Mouse (Mus musculus): Measurements from ENCODE around the gene Gm11020.
"Not testable (repeated sequence)": the region's sequence is repeated elsewhere in the genome, so short reads cannot be mapped to it uniquely, and the experiment has no call there.

The Gm11020 gene

DNA sequence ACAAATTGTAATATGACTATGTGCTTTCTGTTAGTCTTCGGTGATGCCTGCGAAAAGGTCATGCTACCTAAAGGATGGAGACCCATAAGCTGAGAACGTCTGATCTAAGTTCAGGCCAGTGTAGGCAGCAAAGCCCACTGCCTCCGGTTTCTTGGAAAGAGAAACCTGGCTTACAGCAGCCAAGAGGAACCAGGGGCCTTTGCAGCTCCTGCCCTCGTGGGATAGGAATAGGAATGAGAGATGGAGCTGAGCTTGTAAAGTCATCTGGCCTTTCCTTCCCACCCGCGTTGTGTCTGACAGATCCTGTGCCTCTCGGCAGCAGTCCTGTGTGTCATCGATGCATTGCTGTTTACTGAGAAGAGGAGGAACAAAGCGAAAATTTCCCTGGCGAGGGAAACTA lies at the start of gene Gm11020:
Gm11020 (plus strand) TSS at position 301 of the 400 bp plus-strand sequence.
- DNase-seq (ENCODE audit: low spot score) = not testable (repeated sequence)

DNA sequence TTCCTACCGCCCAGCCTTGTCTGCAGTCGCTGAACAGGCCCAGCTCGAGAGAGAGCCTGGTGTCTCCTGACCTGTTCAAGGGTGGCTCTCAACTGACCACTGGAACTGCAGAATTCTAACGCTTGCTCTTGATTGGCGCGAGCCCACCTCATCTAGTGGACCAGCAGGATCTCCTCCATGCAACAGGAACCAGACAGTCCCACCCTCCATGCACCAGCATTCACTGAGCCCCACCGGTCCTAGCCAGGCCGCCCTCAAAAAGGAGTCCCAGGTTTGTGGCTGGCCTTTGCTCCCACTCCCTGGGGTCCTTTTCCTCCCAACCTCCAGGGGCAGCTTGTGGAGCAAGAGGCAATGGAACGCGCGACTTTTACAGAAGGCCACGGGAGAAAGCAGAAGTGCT lies 28.3 kb upstream of the Gm11020 start, which contains the start of gene Cmtm2a:
Cmtm2a (minus strand) TSS at position 101 of the 400 bp plus-strand sequence.
- not testable (repeated sequence) for DNase-seq (ENCODE audit: low spot score)

DNA sequence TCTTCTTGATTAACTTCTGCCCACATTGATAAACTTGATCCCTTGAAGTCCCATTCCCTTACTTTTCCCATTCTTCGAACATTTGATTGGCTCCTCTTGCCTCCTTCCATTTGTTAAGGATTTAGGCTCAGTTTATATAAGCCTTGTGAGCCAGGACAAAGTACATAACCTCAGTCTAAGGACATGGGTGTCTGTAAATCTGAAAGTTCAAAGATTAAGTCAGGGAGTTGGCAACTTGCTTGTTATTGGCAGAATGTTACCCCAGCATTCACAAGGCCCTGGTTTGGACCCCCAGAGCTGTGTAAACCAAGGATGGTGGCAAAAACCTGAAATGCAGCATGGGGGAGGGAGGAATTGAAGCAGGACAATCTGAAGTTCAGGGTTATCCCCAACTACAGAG lies 27.0 kb upstream of the Gm11020 start:
- DNase-seq (ENCODE audit: low spot score) = no peak

DNA sequence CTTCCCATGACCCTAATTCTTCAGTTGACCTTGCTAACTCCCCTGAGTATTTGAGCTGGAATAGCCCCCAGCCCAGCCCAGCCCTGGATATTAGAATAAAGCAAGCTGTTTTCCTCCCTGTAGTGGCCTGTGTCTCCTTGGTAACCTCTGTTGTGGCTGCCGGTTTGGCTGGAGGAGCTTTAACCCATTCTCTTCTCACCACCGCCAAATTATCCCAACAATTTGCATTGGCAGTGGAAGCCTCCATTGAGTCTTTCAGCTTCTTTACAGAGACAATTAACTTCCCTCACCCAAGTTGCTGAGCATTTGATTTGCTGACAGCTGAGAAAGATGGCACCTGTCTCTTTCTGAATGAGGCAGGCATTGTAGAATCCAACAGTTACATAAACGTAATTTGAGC lies 19.8 kb upstream of the Gm11020 start:
- not testable (repeated sequence) for DNase-seq (ENCODE audit: low spot score)

DNA sequence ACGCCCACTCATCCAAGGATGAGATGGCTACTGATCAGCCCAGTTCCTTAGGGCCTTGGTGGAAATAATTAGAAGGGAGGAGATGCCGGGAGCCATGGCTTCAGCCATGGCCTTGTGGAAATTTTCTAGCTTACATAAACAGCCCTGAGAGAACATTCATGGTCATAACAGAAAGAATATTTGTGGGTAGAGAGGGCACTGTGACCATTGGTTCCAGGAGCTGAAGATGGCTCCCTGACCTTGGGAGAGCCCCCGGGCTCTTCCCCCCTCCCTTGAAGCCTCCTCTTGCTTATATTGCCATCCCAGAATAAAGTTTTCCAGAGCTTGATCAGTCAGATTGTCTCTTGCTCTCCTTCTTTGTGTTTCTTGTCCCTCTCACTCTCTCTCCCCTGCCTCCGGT lies 18.8 kb upstream of the Gm11020 start:
- DNase-seq (ENCODE audit: low spot score) = not testable (repeated sequence)

DNA sequence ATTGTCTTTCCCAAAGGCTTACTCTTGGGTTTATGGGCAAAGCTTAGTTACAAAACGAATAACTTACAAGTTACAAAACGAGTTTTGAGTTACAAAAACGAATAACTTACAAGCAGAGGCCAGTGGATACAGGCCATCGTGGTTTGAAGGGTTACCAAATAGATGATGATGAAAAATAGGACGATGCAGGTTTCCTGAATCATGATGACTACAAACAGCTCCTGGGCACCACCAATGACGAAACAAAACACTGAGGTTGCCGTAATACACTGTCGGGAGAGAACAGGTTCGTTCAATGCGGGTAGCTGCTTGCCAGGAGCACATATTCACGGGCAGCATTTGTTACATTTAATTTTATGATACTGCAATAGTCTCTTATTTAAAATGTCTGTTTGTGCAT lies 16.4 kb upstream of the Gm11020 start:
- no peak for DNase-seq (ENCODE audit: low spot score)

DNA sequence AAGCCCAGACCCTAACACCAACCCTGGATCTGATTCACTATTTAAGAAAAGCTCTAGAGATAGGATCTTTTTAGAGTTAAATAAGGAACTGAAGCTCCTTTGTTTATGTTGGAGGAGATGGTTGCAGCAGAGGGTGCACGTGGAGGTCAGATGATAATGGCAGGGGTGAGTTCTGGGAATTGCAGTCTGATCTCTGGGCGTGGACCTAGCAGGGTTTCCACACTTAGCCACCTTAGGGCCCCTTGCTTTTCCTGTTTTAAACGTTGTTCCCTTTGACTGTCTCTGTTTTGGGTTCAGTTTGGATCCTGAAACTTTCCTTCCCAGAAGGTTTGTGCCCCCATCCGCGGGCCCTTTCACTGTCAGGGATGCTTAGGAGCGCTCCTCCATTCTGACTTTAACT lies 13.0 kb upstream of the Gm11020 start:
- not testable (repeated sequence) for DNase-seq (ENCODE audit: low spot score)

DNA sequence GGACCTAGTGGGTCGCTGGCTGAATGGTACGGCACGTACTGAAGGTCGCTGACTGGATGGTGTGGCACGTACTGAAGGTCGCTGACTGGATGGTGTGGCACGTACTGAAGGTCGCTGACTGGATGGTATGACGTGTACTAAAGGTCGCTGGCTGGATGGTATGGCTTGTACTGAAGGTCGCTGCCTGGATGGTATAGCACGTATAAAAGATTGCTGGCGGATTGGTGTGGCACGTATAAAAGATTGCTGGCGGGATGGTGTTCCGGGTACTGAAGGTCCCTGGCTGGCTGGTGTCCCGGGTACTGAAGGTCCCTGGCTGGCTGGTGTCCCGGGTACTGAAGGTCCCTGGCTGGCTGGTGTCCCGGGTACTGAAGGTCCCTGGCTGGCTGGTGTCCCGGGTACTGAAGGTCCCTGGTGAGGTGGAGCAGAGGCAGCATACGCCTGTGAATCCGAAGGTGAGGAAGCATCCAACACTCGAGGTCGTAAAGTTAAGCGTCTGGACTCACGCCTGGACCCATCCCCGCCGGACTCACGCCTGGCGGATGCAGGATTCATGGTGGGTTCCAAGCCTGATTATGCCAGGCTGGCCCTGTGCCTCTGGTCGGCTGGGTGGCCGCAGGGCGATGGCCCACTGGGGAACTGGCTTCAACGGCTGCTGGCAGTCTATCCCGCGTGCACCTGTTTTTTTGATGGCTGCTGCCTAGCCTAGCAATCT lies 11.8 kb upstream of the Gm11020 start, which contains the start of the genes Gm45711 and Cmtm1:
Gm45711 (minus strand) TSS at position 641 of the 715 bp plus-strand sequence.
Cmtm1 (minus strand) TSS at position 705 of the 715 bp plus-strand sequence.
- DNase-seq (ENCODE audit: low spot score) = not testable (repeated sequence)

DNA sequence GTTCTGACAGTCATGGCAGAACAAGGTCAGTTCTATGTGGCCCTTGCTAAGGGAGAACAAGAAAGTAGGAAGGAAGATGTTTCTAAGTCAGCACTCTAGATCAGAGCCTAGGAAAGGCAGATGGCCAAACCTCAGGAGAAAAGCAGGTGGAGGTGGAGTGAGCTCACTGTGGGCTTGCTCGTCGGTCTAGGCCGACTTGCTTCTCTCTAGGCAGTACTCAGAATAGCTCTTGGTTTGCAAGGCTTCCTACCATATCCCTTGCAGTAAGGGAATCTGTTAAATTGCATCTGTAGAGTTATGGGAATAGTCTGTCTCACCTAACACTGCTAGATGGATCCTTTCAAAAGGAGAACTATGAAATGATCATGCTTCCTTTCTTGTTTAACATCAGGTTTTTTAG lies 9.3 kb upstream of the Gm11020 start:
- DNase-seq (ENCODE audit: low spot score) = not testable (repeated sequence)

DNA sequence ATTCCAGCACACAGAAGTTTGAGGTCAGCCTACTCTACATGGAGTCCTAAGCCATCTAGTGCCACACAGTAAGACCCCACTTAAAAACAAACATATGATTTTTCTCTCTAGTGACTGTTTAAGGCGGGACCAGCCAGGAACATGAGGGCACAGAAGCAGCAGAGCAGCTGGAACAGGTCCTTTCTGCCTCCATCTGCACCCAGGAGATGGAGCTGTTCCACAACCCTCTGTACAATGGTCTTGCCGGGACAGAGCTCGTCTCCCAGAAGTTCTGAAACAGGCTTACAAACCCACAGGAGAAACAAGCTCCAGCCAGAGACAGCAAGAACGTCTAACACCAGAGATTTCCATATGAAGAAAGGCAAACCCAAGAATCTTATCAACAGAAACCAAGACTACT lies 8.1 kb upstream of the Gm11020 start:
- no peak for DNase-seq (ENCODE audit: low spot score)

DNA sequence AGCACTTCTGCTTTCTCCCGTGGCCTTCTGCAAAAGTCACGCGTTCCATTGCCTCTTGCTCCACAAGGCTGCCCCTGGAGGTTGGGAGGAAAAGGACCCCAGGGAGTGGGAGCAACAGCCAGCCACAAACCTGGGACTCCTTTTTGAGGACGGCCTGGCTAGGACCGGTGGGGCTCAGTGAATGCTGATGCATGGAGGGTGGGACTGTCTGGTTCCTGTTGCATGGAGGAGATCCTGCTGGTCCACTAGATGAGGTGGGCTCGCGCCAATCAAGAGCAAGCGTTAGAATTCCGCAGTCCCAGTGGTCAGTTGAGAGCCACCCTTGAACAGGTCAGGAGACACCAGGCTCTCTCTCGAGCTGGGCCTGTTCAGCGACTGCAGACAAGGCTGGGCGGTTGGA lies 563 bp downstream of the Gm11020 start, which contains the start of gene Cmtm2b:
Cmtm2b (plus strand) TSS at position 301 of the 400 bp plus-strand sequence.
- DNase-seq (ENCODE audit: low spot score) = not testable (repeated sequence)

DNA sequence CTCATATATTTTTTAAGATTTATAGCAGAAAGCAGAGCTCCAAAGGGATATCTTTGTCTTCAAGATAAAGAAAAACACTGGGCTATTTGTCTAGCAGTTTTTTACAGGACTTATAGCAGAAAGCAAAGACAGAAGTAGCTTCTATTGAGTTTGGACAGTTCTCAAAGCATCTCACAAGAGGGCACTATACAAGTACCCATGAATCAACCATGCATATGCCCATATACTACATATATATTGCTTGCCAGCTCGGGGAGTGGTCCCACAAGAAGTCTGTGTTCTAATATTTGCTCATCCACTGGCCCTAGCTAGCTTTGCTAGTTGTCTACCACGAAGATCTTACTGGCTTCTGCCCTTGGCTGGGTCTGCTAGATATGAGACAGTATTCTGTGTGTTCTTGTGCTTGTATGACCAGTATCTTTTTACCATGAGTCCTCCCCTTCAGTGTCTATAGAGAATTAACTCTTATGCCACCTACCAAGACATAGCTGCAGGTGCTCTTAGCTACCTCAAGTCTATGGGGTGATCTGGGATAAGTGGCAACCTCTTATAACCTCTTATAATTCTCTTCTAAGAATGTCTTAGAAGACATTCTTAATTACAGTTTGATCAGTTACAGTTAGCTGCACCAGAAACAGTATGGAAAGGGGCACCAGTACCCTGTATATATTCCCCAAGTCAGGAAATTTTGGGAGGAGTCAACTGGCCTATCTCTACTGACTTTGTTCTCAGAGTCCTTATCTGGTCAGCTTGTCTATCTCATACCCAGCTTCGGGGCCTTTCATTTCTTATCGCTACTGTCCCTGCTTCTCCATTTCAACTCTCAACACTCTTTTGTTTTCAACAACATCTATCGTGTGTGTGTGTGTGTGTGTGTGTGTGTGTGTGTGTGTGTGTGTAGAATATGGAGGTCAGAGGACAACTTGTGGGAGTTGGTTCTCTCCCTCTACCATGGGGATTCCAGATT lies 11.6 kb downstream of the Gm11020 start:
- no peak for DNase-seq (ENCODE audit: low spot score)

DNA sequence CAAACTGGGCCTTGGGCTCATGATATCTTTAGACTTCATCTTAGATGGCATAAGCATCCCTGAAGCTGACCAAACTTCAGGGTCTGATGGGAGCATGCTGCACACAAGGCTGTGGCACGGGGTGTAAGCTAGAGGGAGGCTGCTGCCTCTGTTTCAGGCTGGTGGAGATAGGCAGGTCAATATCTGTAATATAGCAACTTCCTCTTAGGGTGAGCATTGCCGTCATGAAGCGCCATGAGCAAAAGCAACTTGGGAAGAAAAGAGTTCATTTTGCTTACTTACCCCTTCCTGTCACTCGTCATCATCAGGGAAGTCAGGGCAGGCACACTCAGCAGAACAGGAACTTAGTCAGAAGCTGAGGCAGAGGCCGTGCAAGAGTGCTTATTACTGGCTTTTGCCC lies 12.4 kb downstream of the Gm11020 start:
- DNase-seq (ENCODE audit: low spot score) = no peak

DNA sequence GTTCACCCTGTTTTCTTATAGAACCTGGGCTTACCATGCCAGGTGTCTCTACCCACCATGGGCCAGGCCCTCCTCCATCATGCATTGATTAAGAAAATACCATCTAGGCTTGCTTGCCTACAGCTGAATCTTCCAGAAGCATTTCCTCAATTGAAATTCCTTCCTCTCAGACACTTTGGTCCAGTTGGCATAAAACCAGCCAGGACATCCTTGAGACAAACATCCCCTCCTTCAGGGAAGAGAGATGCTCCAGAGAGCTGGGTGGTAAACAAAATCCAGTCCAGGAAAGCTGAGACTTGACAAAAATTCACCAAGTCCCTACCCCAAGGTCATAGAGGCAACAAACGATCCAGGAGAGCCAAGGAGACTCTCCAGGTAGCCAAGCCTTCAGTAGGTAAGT lies 12.8 kb downstream of the Gm11020 start:
- no peak for DNase-seq (ENCODE audit: low spot score)

DNA sequence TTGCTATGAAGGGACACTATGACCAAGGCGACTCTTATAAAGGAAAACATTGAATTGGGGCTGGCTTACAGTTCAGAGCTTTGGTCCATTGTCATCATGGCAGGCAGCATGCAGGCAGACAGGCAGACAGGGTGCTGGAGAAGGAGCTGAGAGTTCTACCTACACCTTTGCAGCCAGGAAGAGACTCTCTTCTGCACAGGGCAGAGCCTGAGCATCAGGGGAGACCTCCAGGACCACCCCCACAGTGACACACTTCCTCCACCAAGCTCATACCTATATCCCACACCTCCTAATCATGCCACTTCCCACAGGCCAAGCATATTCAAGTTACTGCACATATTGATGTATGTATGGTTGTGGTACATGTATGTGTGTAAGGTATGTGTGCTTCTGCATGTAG lies 15.4 kb downstream of the Gm11020 start:
- no peak for DNase-seq (ENCODE audit: low spot score)

DNA sequence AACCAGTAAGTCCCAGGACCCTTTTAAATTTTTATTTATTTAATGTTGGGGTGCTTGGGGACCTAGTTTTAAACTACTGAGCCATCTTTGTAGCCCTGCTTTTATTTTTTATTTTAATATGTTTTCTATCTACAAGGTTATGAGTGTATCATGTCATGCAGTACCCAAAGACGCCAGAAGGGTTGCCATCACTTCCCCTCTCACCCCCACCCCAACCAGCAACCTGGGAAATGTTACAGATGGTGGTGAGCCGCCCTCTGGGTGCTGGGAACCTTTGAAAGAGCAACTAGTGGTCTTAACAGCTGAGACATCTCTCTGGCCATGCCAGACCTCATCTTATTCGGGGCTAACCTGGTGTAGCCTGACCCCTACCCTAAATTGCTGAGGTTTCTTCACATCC lies 16.5 kb downstream of the Gm11020 start:
- no peak for DNase-seq (ENCODE audit: low spot score)

DNA sequence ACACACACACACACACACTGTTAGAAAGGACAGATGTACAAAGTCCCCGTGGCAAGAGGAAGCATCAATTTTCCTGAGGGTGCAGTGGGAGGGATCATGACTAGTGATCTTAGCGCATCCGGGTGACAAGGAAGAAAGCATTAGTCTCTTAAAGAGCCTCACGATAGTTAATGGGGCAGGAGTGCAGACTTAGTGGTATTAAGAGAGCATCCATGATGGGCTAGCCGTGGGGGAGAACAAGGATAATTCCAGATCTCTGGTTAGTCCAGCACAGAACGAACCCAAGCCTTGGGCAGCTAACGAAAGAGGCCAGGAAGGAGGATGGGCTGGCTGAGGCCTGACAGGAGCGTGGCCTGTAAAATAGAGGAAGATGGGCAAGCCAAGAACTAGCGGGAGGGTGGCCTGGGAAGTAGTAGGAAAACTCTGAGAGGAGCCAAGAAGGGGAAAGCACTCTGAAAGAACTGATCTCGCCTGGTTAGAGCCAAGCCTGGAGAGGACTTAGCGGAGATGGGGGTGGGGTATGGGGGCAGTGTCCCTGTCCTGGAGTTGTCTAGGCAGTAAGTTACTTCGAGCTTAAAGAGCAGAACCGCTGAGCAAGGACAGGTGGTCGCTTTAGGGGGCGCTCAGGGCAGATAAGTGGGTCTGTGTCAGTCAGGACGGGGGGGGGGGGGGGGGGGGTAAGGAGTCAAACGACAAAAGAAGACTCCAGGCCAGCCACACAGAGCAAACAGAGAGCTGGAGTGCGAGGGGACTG lies 18.0 kb downstream of the Gm11020 start, which contains the start of gene Cmtm3:
Cmtm3 (plus strand) TSS at position 182 of the 754 bp plus-strand sequence.
- DNase-seq (ENCODE audit: low spot score) = peak; percentile 36

DNA sequence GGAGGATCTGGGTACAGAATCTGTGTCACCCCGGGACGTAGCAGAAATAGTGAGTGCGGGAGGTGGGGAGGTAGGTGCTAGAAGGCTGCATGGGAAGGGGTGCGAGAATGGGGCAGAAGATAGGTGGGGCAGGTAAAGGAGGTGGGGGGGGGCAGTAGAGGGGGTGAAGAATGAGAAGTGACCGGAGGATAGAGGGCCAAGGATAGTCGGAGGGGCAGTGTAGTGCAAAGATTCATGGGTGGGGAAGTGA lies 18.5 kb downstream of the Gm11020 start:
- no peak for DNase-seq (ENCODE audit: low spot score)

DNA sequence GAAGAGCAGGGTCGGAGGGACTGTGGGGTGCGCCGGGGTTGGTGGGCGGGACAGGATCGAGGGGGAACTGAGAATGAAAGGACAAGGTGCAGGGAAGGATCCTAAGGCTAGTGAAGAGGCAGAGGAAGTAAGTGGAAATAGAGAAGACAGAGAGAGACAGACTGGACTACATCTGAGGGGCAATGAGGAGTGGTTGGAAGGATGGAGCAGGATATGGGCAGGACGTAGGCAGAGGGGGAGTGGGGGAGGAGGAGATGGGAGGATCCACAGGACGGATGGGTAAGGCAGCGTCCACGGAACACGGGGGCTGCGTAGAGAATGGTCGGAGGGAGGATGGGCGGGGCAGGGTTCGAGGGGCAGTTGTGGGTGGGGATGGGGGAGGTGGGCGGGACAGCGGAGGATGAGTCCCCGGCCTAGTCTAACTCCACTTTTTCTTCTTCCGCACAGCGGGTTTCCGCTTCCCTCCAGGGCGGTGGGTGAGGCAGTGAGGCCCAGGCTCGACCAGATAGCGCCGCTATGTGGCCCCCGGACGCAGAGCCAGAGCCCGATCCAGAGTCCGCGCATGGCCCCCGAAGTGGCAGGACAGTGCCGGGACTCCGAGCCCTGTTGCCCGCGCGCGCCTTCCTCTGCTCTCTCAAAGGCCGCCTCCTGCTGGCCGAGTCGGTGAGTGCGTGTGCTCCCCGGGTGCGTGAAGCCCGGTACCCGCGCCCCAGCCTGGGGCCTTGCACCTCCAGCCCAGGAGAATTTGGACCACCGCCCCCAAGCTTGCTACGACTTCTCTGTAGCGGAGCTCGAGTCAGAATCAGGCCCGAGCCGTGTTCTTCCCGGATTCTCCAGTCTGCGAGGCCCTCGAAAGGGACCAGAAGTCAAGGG lies 19.1 kb downstream of the Gm11020 start:
- peak; percentile 66 for DNase-seq (ENCODE audit: low spot score)

DNA sequence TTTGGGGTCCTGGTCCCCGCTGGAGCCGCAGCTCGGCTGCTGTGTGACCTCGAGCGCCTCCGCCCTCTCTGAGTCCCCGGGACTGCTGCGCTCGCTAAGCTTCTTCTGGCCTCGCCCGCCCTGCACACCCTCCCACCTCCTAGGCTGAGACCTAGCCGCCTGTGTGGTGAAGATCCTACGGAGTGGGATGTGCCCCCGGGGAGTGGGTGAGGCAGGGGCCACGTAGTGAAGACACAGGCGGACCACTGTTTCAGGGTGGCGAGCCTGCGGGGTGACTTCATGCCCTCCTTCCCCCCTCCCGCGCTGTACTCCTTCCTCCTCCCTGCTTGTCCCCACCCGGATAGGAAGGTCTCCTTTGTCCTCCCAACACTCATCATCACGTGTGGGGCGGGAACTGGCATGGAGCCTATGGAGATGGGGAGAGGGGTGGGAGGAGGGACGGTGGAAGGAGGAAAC lies 19.8 kb downstream of the Gm11020 start:
- peak; percentile 61 for DNase-seq (ENCODE audit: low spot score)

DNA sequence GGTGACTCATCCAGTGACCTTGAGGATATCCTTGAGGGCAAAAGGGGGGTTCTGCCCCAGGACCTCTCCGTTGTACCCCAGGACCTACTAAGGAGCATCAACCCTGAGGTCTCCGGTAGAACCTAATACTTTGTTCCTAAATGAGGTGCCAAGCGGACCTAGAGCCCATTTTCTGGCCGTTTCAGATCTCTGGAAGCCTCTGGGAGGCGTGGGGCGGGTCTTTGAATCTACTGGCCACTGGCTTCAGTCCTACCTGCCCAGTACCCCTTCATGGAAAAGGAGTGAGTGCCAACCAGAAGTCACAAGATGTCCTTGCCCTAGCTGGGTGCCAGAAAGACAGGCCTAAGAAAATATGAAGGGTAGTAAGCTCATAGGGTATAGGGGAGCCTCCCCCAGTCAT lies 20.3 kb downstream of the Gm11020 start:
- no peak for DNase-seq (ENCODE audit: low spot score)

All from ovary, postnatal 14 days (tissue).